Mouse (Mus musculus): ENCODE data around the gene Cxcr5. TPM values are rescaled to one million over a fixed set of nuclear protein-coding genes. Genes with fewer than 3 reads are reported as not detected.

The Cxcr5 gene
- polyA plus RNA-seq, 1 experiment from 2014 or later: 0.13 TPM

- WGBS: 87% methylated on average over 12 of the region's 12 CpGs
- ATAC-seq (replicated peaks; ENCODE audit: insufficient number of reproducible peaks, low FRiP score, low TSS enrichment, low read depth): no peak
Measured at GRCm38 (mm10) chr9:44570939-44571382, 9.3 kb upstream of the Cxcr5 start.

GRCm38 (mm10) chr9:44568083-44568455 lies 6.4 kb upstream of the Cxcr5 start:
- H3K27ac ChIP-seq (replicated peaks; ENCODE audit: low read depth, low read length): no peak overlapping the region
- 35% methylated on average over 7 of the region's 7 CpGs for WGBS
- no peaks in the 10 kb centered on the region for H3K27me3 ChIP-seq (ENCODE audit: control insufficient read depth, insufficient read depth, low read length)
- no peak overlapping the region for H3K4me3 ChIP-seq (ENCODE audit: low read depth, low read length)
- H3K36me3 ChIP-seq (replicated peaks; ENCODE audit: control insufficient read depth, insufficient read depth, low read depth, low read length): no peaks in the 10 kb centered on the region
- H3K9me3 ChIP-seq (replicated peaks; ENCODE audit: control insufficient read depth, low read length): no peaks in the 10 kb centered on the region
- H3K4me1 ChIP-seq (ENCODE audit: control insufficient read depth, insufficient read depth, low read length): no peaks in the 10 kb centered on the region
- H3K9ac ChIP-seq (replicated peaks; ENCODE audit: low read length): no peak overlapping the region
- DNase-seq (ENCODE audit: low spot score): no peak
- H3K4me2 ChIP-seq (ENCODE audit: low read depth, low read length): no peak overlapping the region
- ATAC-seq (replicated peaks; ENCODE audit: insufficient number of reproducible peaks, low FRiP score, low TSS enrichment, low read depth): no peak

More at GRCm38 (mm10) chr9:44570939-44571382, 9.3 kb upstream of the Cxcr5 start:
- no peak for DNase-seq (ENCODE audit: low spot score)
- no peak overlapping the region for H3K4me2 ChIP-seq (ENCODE audit: low read depth, low read length)
- H3K4me3 ChIP-seq (ENCODE audit: low read depth, low read length): no peak overlapping the region
- H3K27ac ChIP-seq (replicated peaks; ENCODE audit: low read depth, low read length): no peak overlapping the region
- no peak overlapping the region for H3K9ac ChIP-seq (replicated peaks; ENCODE audit: low read length)
- H3K36me3 ChIP-seq (replicated peaks; ENCODE audit: control insufficient read depth, insufficient read depth, low read depth, low read length): no peaks in the 10 kb centered on the region
- H3K9me3 ChIP-seq (replicated peaks; ENCODE audit: control insufficient read depth, low read length): no peaks in the 10 kb centered on the region
- H3K4me1 ChIP-seq (ENCODE audit: control insufficient read depth, insufficient read depth, low read length): no peaks in the 10 kb centered on the region
- no peaks in the 10 kb centered on the region for H3K27me3 ChIP-seq (ENCODE audit: control insufficient read depth, insufficient read depth, low read length)

DNA sequence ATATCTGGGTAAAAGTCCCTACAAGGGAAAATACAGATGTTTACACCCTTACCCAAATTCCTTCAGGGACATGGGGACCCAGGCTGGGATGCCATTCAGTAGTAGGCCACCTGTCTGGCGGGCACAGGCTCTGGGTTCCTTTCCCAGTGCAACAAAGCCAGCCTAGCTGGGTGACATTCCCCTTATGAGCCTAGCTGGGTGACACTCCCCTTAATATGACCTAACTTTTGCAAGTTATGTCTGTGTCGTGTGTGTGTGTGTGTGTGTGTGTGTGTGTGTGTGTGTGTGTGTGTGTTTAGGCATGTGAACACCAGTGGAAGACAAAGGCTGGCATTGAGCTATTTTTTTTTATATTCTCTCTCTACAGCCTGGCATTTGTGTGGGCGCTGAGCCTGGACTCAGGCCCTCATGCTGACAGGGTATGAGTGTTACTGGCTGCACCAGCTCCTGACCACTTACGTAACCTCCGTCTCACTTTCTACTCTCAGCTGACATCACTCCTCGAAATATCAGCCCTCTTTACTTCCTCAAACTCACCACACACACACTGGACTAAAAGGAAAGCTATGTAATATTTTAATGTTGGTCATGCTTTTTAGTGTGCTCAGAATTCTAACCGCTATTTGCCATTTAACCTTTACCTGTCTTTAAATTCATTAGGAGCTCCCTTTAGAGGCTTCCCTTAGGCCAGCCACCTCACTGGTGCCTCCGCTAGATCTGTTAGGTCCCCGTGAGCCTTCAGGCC lies 5.8 kb upstream of the Cxcr5 start:
- no peaks in the 10 kb centered on the region for H3K27me3 ChIP-seq (ENCODE audit: control insufficient read depth, insufficient read depth, low read length)
- DNase-seq (ENCODE audit: low spot score) (no peak), ATAC-seq (replicated peaks; ENCODE audit: insufficient number of reproducible peaks, low FRiP score, low TSS enrichment, low read depth) (no peak)
- H3K4me1 ChIP-seq (ENCODE audit: control insufficient read depth, insufficient read depth, low read length): no peaks in the 10 kb centered on the region
- H3K36me3 ChIP-seq (replicated peaks; ENCODE audit: control insufficient read depth, insufficient read depth, low read depth, low read length): no peaks in the 10 kb centered on the region
- WGBS: 75% methylated on average over 9 of the region's 9 CpGs
- H3K27ac ChIP-seq (replicated peaks; ENCODE audit: low read depth, low read length): no peak overlapping the region
- H3K9ac ChIP-seq (replicated peaks; ENCODE audit: low read length): no peak overlapping the region
- H3K4me2 ChIP-seq (ENCODE audit: low read depth, low read length): no peak overlapping the region
- no peaks in the 10 kb centered on the region for H3K9me3 ChIP-seq (replicated peaks; ENCODE audit: control insufficient read depth, low read length)
- no peak overlapping the region for H3K4me3 ChIP-seq (ENCODE audit: low read depth, low read length)

GRCm38 (mm10) chr9:44565367-44565766 lies 3.7 kb upstream of the Cxcr5 start:
- WGBS: 41% methylated on average over 6 of the region's 6 CpGs
- ATAC-seq (replicated peaks; ENCODE audit: insufficient number of reproducible peaks, low FRiP score, low TSS enrichment, low read depth): no peak
- no peak overlapping the region for H3K9ac ChIP-seq (replicated peaks; ENCODE audit: low read length)
- no peak overlapping the region for H3K4me2 ChIP-seq (ENCODE audit: low read depth, low read length)
- no peak overlapping the region for H3K4me3 ChIP-seq (ENCODE audit: low read depth, low read length)
- no peak overlapping the region for H3K27ac ChIP-seq (replicated peaks; ENCODE audit: low read depth, low read length)
- no peaks in the 10 kb centered on the region for H3K4me1 ChIP-seq (ENCODE audit: control insufficient read depth, insufficient read depth, low read length)
- DNase-seq (ENCODE audit: low spot score): no peak
- no peaks in the 10 kb centered on the region for H3K9me3 ChIP-seq (replicated peaks; ENCODE audit: control insufficient read depth, low read length)
- no peaks in the 10 kb centered on the region for H3K36me3 ChIP-seq (replicated peaks; ENCODE audit: control insufficient read depth, insufficient read depth, low read depth, low read length)
- H3K27me3 ChIP-seq (ENCODE audit: control insufficient read depth, insufficient read depth, low read length): no peaks in the 10 kb centered on the region

DNA sequence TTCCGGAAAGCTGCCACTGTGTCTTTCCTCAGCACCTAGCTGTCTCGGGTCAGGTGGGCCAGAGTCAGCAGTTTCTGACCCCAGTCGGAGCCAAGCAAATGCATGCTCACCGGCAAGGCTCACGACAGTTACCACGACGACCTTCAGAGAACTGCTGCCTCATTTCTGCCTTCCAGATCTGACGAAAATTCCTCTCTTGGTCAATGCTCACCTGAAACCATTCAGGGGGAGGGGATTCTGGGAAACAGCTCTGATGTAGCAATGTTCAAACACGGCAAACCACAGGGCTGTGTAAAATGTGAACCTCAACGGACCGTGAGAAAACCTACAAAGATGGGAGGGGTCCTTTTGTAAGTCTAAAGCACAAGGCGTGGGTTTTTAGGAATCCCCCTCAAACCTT lies 1.3 kb upstream of the Cxcr5 start:
- no peak for DNase-seq (ENCODE audit: low spot score)
- H3K9me3 ChIP-seq (replicated peaks; ENCODE audit: control insufficient read depth, low read length): no peaks in the 10 kb centered on the region
- no peaks in the 10 kb centered on the region for H3K27me3 ChIP-seq (ENCODE audit: control insufficient read depth, insufficient read depth, low read length)
- H3K4me1 ChIP-seq (ENCODE audit: control insufficient read depth, insufficient read depth, low read length): no peaks in the 10 kb centered on the region
- H3K27ac ChIP-seq (replicated peaks; ENCODE audit: low read depth, low read length): no peak overlapping the region
- ATAC-seq (replicated peaks; ENCODE audit: insufficient number of reproducible peaks, low FRiP score, low TSS enrichment, low read depth): no peak
- H3K4me2 ChIP-seq (ENCODE audit: low read depth, low read length): no peak overlapping the region
- WGBS: 55% methylated on average over 12 of the region's 12 CpGs
- H3K36me3 ChIP-seq (replicated peaks; ENCODE audit: control insufficient read depth, insufficient read depth, low read depth, low read length): no peaks in the 10 kb centered on the region
- H3K9ac ChIP-seq (replicated peaks; ENCODE audit: low read length): no peak overlapping the region
- no peak overlapping the region for H3K4me3 ChIP-seq (ENCODE audit: low read depth, low read length)

- ATAC-seq (replicated peaks; ENCODE audit: insufficient number of reproducible peaks, low FRiP score, low TSS enrichment, low read depth) (no peak), DNase-seq (ENCODE audit: low spot score) (no peak)
- H3K36me3 ChIP-seq (replicated peaks; ENCODE audit: control insufficient read depth, insufficient read depth, low read depth, low read length): no peaks in the 10 kb centered on the region
- H3K9ac ChIP-seq (replicated peaks; ENCODE audit: low read length): no peak overlapping the region
- no peaks in the 10 kb centered on the region for H3K27me3 ChIP-seq (ENCODE audit: control insufficient read depth, insufficient read depth, low read length)
- H3K4me2 ChIP-seq (ENCODE audit: low read depth, low read length): no peak overlapping the region
- H3K4me1 ChIP-seq (ENCODE audit: control insufficient read depth, insufficient read depth, low read length): no peaks in the 10 kb centered on the region
- no peaks in the 10 kb centered on the region for H3K9me3 ChIP-seq (replicated peaks; ENCODE audit: control insufficient read depth, low read length)
- no peak overlapping the region for H3K27ac ChIP-seq (replicated peaks; ENCODE audit: low read depth, low read length)
- no peak overlapping the region for H3K4me3 ChIP-seq (ENCODE audit: low read depth, low read length)
- WGBS: 86% methylated on average over 8 of the region's 8 CpGs
Measured at GRCm38 (mm10) chr9:44552161-44552560, 9.5 kb downstream of the Cxcr5 start.

- ATAC-seq (replicated peaks; ENCODE audit: insufficient number of reproducible peaks, low FRiP score, low TSS enrichment, low read depth) (no peak), DNase-seq (ENCODE audit: low spot score) (no peak)
- no peaks in the 10 kb centered on the region for H3K9me3 ChIP-seq (replicated peaks; ENCODE audit: control insufficient read depth, low read length)
- H3K36me3 ChIP-seq (replicated peaks; ENCODE audit: control insufficient read depth, insufficient read depth, low read depth, low read length): no peaks in the 10 kb centered on the region
- H3K27ac ChIP-seq (replicated peaks; ENCODE audit: low read depth, low read length): no peak overlapping the region
- H3K9ac ChIP-seq (replicated peaks; ENCODE audit: low read length): no peak overlapping the region
- no peak overlapping the region for H3K4me2 ChIP-seq (ENCODE audit: low read depth, low read length)
- no peak overlapping the region for H3K4me3 ChIP-seq (ENCODE audit: low read depth, low read length)
- H3K4me1 ChIP-seq (ENCODE audit: control insufficient read depth, insufficient read depth, low read length): no peaks in the 10 kb centered on the region
- WGBS: 88% methylated on average over 10 of the region's 10 CpGs
- H3K27me3 ChIP-seq (ENCODE audit: control insufficient read depth, insufficient read depth, low read length): no peaks in the 10 kb centered on the region
Measured at GRCm38 (mm10) chr9:44551138-44551537, 10.5 kb downstream of the Cxcr5 start.

- no peak overlapping the region for H3K4me2 ChIP-seq (ENCODE audit: low read depth, low read length)
- no peaks in the 10 kb centered on the region for H3K36me3 ChIP-seq (replicated peaks; ENCODE audit: control insufficient read depth, insufficient read depth, low read depth, low read length)
- H3K27me3 ChIP-seq (ENCODE audit: control insufficient read depth, insufficient read depth, low read length): no peaks in the 10 kb centered on the region
- no peak overlapping the region for H3K9ac ChIP-seq (replicated peaks; ENCODE audit: low read length)
- no peaks in the 10 kb centered on the region for H3K9me3 ChIP-seq (replicated peaks; ENCODE audit: control insufficient read depth, low read length)
- ATAC-seq (replicated peaks; ENCODE audit: insufficient number of reproducible peaks, low FRiP score, low TSS enrichment, low read depth): no peak
- H3K4me1 ChIP-seq (ENCODE audit: control insufficient read depth, insufficient read depth, low read length): no peaks in the 10 kb centered on the region
- no peak for DNase-seq (ENCODE audit: low spot score)
- H3K4me3 ChIP-seq (ENCODE audit: low read depth, low read length): no peak overlapping the region
- H3K27ac ChIP-seq (replicated peaks; ENCODE audit: low read depth, low read length): no peak overlapping the region
- WGBS: 88% methylated on average over 8 of the region's 8 CpGs
Measured at GRCm38 (mm10) chr9:44548412-44549152, 13.1 kb downstream of the Cxcr5 start.

Data from embryonic facial prominence, embryonic 11.5 days (tissue).